Mouse (Mus musculus) right cerebral cortex, adult 2 months (tissue): Measurements from ENCODE around the gene Dlg4.

Source experiments
- DNase-seq, 2 experiments: peaks; one replicate each; pipeline ENCODE4 v3.0.0; 2021 to 2022; ENCODE audit warnings: low spot score in 2 of 2

Dlg4 gene

DNA sequence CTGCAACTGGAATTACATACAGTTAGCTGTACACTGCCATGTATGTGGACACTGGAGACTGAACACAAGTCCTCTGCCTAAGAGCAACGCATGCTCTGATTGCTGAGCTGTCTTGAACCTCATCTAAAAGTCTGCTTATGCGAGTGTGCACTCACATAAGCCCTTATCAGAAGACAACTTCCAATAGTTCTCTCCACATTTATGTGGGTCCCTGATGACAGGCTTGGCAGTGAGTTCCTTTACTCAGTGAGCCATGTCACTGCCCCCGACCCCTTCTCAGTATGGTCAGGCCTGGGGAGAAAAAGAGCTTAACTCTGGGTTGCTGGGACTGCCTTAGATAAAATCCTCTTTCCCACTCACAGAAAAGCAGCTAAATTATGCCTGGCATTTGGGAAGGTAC is at the start of gene Dlg4:
Gene Dlg4 (plus strand): TSS at position 274 of the 400 bp plus-strand sequence.
- DNase-seq, result no peak

DNA sequence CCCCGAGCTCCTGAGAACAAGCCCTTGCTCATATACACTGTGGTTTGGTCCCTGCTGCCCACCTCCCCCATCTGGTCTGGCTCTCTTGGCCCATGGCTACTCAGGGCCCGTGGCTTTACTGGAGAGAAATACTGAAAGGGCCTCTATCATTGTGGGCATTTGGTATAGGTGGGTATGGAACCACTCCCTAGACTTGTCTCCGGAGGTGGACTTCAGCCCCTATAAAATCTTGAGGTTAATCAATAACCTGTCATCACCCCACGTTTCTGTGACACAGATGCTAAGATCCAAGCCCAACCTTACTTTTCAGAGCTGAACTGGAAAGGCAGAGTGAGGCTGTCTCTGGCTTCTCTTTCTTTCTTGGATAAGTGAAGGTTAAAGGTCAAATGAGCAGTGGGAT is 47.9 kb upstream of the Dlg4 start:
- DNase-seq, result no peak

DNA sequence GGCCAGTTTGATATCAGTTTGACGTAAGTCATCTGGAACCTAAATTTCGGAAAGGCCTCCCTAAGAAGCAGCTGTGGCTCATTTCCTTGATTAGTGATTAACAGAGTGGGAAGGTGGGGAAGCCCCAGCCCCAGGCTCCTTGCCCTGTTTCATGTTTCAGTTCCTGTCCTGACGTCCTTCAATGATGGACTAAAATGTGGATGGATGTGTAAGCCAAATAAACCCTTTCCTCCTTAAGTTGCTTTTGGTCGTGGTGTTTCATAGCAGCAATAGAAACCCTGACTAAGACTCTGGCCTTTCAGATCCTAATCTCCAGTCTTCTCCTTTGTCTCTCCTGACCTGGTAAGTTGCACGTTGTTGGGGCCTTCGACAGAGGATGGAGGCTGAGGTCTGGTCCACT is 46.5 kb upstream of the Dlg4 start:
- DNase-seq, result no peak

DNA sequence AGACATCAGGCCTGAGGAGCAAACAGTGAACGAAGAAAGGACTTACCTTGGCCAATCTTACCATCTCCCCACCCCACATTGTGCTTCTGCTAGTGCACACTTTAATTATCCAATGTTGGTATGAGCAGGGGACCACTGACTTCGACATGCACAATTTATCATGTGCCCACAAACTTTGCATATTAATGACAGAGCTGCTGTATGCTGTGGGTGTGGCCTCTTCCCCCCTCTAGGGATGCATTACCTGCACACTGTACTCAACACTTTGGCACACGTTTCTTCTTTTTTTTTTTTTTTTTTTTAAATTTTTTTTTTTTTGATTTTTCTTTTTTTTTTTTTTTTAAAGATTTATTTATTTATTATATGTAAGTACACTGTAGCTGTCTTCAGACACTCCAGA is 46.0 kb upstream of the Dlg4 start:
- DNase-seq, result no peak

DNA sequence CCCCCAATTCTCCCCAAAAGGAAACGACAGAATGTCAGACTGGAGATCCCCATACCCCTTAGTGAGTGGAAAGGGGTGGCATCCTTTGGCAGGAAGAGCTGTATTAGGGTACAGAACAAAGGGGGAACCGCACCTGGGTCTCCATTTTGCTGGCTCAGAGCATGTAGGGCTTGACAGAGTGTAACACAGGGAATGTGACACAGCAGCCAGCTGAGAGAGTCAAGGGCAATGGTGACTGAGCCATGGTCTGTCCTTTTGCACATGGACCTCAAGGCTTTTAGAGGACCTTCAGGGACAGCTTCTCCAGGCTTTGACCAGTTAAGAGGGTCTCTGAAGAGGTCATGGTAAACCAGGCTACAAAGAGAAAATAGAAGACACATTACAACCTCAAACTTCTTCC is 41.8 kb upstream of the Dlg4 start:
- no peak for DNase-seq

DNA sequence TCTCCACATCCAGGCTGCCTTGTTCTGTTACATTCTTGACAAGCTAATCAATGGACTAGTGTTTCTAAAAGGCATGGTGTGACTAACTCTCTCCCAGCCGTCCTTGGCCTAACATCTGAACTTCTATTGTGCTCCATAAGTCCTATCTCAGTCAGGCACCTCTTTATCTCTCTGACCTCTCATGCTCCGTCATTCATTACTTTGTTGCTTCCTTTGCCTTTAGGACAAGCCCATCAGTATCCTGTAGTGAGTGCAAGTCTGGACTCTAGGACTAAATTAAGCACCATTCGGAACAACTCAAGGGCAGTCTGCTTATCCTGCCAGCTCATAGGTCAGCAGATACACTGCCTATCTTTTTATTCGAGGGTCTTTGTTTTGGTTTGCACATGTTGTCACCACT is 40.5 kb upstream of the Dlg4 start:
- DNase-seq, result no peak

DNA sequence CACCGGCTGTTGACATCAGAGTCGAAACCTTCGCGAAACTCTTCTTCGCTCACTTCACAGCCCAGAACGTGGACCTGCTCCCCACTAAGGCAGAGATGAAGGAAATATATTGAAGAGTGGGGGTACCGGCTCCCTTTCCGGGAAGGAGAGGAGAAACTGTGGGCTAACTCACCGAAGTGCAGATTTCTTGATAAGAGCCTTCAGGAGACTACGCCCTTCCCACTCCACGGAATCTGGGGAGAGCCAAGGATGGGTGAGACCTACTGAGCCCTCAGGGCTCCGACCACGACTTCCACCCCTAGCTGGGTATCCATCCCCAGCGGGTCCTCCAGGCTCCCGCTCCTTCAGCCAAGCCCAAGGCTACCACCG is 36.9 kb upstream of the Dlg4 start:
- DNase-seq, result no peak

DNA sequence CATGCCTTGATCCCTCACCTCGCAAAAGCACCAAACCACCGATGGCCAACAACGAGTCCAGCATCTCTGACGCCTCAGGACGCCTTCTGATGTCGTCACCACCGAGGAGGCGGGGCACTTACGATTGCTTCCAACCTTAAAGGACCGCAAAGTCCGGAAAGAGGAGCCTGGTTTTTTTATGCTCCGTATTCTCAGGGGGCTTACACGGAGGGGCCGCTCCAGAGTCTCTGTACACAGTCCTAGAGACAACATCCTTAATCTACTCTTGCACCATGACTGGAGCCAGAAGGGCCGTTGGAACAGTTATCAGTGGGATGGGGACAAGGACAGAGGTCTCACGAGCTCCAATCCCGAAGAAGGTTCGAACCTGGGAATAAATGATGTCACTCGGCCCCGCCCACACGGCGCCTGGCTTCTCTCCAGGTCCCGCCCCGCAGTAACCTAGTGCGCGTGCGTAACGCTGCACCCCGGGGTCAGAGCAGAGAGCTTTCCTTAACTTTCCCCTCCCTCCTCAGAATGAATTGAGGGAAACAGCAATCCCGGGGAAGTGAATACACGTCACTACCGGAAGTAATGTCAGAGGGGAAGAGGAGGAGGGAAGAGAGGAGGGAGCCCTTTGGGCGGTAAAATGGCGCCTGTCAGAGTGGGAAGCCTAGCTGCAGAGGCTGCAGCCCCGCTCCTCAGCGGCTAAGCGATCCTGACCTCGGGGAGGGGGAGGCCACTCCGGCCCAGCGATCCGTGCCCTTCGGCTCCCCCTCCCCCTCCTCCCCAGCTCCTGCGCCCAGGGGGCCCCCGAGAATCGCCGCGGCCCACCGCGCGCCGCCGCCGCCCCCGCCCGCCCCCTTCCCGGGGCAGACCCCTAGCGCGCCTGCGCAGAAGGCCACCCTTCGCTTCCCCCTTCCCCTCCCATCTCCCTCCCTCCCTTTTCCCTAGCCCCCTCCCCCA is 36.3 kb upstream of the Dlg4 start:
- DNase-seq, result peak; percentile 98 to 99

DNA sequence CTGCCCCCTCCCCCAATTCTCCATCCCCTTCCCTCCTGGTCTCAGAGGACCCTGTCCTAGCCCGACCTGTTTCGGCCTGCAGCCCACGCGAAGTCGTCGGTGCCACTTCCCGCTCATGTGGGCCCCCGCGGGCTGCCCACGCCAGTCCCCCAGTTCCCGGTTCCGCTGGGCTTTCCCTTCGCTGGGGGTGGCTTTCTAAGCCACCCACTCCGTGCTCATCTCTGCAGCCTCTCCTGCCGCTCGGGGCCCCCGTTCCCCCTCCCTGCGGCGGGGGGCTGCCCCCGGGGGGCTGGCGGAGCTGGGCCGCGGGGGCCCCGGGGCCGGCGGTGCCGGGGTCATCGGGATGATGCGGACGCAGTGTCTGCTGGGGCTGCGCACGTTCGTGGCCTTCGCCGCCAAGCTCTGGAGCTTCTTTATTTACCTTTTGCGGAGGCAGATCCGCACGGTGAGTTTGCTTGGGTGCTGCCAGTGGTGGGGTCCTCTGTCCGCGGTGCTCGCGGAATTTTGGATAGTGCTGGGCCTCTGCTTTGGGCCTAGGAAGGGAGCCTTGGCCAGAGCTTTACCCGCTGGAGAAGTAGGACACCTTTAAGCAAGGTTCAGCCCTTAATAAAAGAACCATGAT is 35.5 kb upstream of the Dlg4 start, which contains the start of gene Ctdnep1:
Gene Ctdnep1 (plus strand): TSS at position 16 of the 622 bp plus-strand sequence.
- DNase-seq, result no peak

DNA sequence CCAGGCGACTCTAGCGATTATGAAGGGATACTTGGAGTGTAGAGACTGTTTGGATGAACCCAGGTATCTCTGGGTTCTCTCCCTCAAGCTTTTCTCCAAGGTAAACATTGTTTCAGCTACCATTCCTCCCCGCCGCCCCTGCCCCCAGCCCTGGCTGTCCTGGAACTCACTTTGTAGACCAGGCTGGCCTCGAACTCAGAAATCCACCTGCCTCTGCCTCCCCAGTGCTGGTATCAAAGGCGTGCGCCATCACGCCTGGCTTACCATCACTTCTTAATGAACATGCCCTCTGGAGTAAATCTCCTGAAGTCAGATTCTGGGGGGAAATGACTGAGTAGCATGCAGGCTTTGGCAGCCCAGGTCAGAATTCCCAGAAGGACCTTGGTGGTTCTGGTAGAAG is 34.5 kb upstream of the Dlg4 start, which contains the start of gene Elp5:
Gene Elp5 (minus strand): TSS at position 293 of the 400 bp plus-strand sequence.
- no peak for DNase-seq

DNA sequence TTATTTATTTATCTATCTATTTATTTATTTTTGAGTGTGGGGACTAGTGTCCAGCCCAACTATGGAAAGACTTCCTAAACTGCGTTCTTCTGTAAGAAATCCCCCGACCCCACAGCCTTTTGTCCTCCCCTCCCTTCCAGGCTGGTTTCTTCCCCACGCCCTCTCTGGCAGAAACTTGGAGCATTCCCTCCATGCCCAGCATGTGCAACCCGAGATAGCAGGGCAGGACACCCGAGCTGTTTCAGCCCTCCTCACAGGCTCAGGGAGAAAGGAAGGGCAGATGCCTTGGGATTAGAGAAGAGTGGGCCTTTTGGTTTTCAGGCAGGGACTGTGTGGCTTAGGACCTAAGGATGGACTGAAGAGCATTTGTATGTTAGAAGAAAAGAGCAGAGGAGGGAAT is 33.9 kb upstream of the Dlg4 start:
- DNase-seq, result no peak

DNA sequence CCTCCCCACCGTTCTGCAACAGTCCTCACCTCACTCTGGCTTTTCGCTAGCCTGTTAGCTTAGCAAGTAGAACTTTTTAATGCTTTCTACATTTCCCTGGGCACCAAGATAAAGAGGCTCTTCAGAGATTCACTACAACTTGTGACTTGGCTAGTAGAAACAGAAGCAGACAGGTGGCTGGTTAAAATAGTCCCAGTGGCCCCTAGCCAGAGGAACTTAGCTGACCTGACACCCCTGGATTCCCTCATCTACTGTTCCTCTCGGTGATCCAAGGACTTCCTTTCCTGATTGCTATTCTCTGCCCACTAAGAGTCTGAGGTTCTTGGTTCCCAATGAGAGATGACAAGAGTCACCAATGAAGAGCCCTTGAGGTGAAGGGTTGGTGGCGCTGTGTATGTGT is 33.4 kb upstream of the Dlg4 start:
- DNase-seq, result no peak

DNA sequence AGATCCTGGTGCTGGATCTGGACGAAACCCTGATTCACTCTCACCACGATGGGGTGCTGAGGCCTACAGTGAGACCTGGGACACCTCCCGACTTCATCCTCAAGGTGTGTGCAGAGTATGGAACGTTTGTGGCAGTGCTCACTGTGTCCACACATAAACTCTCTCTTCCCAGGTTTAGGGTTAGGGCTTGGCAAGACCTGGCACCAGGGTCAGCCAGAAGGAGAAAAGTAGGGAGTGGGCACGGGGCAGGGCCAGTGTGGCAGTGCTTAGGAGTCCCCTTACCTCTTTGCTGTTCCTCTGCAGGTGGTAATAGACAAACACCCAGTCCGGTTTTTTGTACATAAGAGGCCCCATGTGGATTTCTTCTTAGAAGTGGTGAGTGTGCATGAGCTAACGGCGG is 32.3 kb upstream of the Dlg4 start:
- DNase-seq, result no peak

DNA sequence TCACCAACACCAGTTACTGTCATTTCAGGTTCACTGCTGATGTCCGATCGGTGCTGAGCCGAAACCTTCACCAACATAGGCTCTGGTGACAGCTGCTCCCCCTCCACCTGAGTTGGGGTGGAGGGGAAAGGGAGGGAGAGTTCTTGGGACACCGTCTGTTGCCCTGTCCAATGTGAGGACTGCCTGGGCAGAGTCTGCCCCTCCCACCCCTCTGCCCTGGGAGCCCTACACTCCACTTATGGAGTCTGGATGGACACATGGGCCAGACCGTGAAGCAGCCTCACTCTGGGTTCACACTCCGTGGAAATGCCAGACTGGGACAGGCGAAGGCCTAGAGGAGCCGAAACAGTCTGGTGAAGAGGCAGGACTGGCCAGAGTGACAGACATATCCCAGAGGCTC is 26.8 kb upstream of the Dlg4 start:
- no peak for DNase-seq

DNA sequence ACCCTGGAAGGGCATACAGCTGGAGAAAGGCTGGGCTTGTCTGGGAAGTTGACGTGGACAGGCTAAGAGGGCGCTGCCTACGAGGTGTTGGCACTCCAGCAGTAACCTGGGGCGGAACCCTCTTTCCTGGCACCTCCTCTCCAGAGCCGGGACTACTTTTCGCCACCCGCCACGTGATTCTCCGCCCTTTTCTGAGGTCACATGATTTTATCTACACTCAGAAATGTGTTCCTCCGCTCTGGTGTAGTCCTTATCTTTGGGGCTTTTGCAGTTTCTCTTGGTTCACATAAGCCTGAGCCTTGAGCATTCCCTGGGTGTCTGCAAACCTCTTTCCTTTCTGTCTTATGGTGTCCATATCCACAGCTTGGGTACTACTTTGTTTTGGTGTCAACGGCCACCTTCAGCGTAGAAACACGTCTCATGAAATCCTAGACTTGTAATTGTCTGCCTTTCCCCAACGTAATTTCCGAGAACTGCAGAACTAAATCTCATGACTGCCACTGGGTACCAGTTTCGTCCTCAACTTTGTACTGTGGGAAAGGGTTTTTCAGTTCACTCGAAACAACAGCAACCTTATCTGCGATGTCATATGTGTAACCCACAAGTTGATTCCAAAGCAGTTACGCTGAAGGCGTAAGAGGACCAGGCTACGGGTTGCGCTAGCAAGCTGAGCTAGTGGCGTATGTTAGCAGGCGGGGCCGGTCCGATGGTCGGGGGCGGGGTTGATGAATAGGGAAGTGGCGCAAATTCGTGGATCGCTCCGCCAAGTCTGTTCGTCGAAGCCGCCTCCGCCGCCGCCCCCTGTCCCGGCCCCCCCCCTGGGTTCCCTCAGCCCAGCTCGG is 25.7 kb upstream of the Dlg4 start, which contains the start of gene Gabarap:
Gene Gabarap (plus strand): TSS at position 294 of the 842 bp plus-strand sequence.
- peak; percentile 96 to 97 for DNase-seq

DNA sequence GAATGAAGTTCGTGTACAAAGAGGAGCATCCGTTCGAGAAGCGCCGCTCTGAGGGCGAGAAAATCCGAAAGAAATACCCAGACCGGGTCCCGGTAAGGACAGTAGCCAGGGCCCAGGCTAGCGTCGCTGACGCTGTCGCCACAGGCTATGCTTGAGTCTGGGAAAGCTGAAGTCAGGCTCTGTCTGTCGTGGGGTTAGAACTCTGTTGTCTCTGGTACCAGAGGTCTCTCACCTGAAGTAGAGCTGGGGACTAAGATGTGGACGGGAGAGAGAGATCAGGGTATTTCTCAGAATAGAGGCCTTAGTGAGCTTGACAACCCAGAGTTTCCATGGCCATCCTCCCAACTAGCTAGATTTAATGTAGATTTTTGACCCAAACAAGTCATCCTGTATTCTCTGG is 25.0 kb upstream of the Dlg4 start:
- no peak for DNase-seq

DNA sequence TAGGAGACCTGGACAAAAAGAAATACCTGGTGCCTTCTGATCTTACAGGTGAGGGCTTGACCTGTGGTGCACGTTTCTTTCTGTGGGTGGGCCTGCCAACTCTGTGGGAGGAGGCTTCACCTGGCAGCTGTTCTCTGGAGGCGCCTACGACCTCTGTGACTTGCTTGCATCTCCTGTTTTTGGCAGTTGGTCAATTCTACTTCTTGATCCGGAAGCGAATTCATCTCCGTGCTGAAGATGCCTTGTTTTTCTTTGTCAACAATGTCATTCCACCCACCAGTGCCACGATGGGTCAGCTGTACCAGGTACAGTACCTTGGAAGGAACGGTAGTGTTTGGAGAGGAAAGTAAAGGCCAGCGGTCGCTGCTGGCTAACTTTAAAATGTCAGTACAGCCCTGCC is 24.3 kb upstream of the Dlg4 start:
- no peak for DNase-seq

DNA sequence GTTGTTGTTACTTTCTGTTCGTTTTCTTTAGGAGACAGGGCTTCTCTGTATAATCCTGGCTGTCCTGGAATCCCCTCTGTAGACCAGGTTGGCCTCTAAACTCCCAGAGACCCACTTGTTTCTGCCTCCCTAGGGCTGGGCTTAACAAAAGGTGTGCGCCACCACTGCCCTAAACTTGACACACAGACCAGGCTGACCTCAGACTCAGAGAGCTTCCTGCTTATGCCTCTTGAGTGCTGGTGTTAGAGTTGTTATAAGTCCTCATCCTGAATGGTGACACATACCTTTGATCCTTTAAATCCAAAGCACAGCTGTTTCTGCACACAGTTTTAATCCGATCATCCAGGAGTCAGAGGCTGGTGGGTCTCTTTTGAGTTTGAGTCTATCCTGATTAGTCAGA is 23.8 kb upstream of the Dlg4 start:
- DNase-seq, result no peak

DNA sequence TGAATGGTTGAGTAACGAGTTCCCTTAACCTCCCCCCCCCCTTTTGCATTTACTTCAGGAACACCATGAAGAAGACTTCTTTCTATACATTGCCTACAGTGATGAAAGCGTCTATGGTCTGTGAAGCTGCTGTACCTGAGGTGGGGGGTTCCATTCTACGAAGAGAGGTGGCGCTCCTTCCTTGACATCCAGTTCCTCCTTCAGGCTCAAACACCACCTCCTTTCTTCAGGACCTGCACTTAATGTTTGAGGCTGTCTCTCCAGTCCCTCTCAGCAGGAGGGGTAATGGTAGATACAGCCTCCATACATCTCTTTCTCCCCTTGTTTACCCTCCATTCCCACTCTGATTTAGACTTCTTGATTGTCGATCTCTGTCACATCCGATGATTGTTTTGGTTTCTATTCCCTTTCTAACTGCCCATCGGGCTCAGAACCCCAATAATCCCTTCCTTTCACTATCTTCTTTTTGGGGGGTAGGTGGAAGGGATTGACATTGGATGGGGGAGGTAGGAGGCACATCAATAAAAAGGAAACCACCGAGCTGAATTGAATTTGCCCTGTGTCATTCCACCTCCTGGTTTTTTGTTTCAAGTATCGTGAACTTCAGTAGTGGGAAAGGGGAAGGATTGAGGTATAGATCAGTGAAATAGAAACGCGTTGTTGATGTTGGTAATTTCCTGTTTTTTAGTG is 22.2 kb upstream of the Dlg4 start:
- DNase-seq, result no peak

DNA sequence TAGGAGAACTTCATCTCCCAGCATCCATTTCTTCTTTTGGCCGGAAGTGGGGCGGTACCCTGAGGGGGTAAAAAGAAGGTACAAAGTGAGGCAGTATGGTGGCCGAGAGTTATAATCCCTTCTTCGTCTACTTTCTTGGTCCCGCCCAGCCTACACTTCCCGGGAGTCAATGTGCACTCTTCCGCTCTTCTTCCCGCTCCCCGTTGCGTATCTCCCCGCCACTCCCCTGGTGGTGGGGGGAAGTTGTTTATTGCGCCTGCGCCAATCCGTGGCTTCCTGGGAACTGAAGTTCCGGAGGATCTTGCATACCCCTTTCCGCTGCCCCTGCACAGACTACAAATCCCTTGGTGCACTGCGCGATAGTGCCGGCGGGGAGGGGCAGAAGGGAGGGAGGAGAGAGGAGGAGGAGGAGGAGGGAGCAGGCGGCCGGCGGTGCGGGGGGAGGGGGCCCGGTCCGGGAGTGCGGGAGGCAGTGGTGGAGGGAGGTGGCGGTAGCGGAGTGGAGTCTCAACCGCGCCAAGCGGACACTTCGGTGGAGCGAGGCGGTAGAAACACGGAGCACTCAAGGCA is 21.3 kb upstream of the Dlg4 start, which contains the start of gene Phf23:
Gene Phf23 (plus strand): TSS at position 387 of the 570 bp plus-strand sequence.
- DNase-seq, result peak; percentile 96 to 98
